Mouse (Mus musculus): ENCODE measurements around the gene Sec24a. TPM values are rescaled to one million over a fixed set of nuclear protein-coding genes. Genes with fewer than 3 reads are reported as not detected.
"Not testable (repeated sequence)": the region's sequence is repeated elsewhere in the genome, so short reads cannot be mapped to it uniquely, and the experiment has no call there.

Sec24a gene
- polyA plus RNA-seq, 1 experiment from 2014 or later, result 13.0 TPM

DNA sequence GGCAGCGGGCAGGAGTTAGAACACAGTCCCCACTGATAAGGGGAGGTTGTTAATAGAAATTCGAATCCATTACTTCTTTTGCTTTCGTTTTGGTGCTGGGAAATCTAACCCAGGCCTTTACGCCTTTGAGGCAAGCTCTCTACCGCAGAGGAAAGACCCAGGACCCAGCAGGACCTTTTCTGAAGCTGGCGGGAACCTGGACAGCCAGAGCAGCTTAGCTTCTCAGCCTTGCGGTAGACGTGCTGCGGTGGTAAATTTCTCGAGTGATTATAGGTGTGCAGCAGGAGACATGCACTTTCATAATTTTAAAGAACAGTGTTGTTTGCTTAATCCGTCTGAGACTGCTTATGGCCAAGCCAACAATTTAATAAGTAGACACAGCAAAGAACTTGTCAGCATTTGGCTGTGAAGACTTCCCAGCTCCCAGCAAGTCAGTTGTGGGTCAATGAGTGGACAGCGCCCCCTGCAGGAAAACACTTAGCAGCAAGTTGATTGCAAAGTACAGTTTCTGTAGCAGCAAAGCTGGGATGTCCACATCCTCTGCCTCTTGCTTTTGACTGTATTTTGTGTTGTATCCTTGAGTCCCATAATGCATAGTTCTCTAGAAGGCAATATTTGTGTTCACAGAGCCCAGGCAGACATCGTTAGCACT lies 82.0 kb downstream of the Sec24a start:
- WGBS, result 33% methylated on average over 13 of the region's 13 CpGs
- H3K4me3 ChIP-seq (ENCODE audit: low read depth, low read length), result no peak overlapping the region

GRCm38 (mm10) chr11:51679466-51679865 lies 84.0 kb downstream of the Sec24a start:
- 81% methylated on average over 3 of the region's 3 CpGs for WGBS
- DNase-seq (ENCODE audit: low spot score, missing footprints) (no peak), ATAC-seq (ENCODE audit: low FRiP score) (no peak)
- Histone ChIP-seq H3K9me3 (ENCODE audit: control insufficient read depth, low read length) (no peaks in the 10 kb centered on the region), H3K4me1 (ENCODE audit: control insufficient read depth, insufficient read depth, low read length) (no peaks in the 10 kb centered on the region), H3K27me3 (ENCODE audit: control insufficient read depth, insufficient read depth, low read length) (no peaks in the 10 kb centered on the region), H3K27ac (ENCODE audit: low read depth, low read length) (no peak overlapping the region), H3K4me3 (ENCODE audit: low read depth, low read length) (no peak overlapping the region), H3K9ac (ENCODE audit: low read length) (no peak overlapping the region), H3K4me2 (no peak overlapping the region), H3K36me3 (ENCODE audit: control insufficient read depth, insufficient read depth, low read length) (no peaks in the 10 kb centered on the region)

More for the DNA sequence above, 82.0 kb downstream of the Sec24a start:
- ATAC-seq (ENCODE audit: low FRiP score), result no peak
- no peaks in the 10 kb centered on the region for H3K9me3 ChIP-seq (ENCODE audit: control insufficient read depth, low read length)
- no peaks in the 10 kb centered on the region for H3K4me1 ChIP-seq (ENCODE audit: control insufficient read depth, insufficient read depth, low read length)
- H3K4me2 ChIP-seq, result no peak overlapping the region
- no peaks in the 10 kb centered on the region for H3K27me3 ChIP-seq (ENCODE audit: control insufficient read depth, insufficient read depth, low read length)
- DNase-seq (ENCODE audit: low spot score, missing footprints), result peak; percentile 95
- no peaks in the 10 kb centered on the region for H3K36me3 ChIP-seq (ENCODE audit: control insufficient read depth, insufficient read depth, low read length)
- H3K27ac ChIP-seq (ENCODE audit: low read depth, low read length), result no peak overlapping the region
- H3K9ac ChIP-seq (ENCODE audit: low read length), result no peak overlapping the region

GRCm38 (mm10) chr11:51677737-51678418 lies 85.6 kb downstream of the Sec24a start:
- 75% methylated on average over 6 of the region's 6 CpGs for WGBS
- ATAC-seq (ENCODE audit: low FRiP score) (no peak), DNase-seq (ENCODE audit: low spot score, missing footprints) (no peak)
- Histone ChIP-seq H3K9me3 (ENCODE audit: control insufficient read depth, low read length) (no peaks in the 10 kb centered on the region), H3K4me2 (no peak overlapping the region), H3K27ac (ENCODE audit: low read depth, low read length) (no peak overlapping the region), H3K27me3 (ENCODE audit: control insufficient read depth, insufficient read depth, low read length) (no peaks in the 10 kb centered on the region), H3K9ac (ENCODE audit: low read length) (no peak overlapping the region), H3K4me3 (ENCODE audit: low read depth, low read length) (no peak overlapping the region), H3K36me3 (ENCODE audit: control insufficient read depth, insufficient read depth, low read length) (no peaks in the 10 kb centered on the region), H3K4me1 (ENCODE audit: control insufficient read depth, insufficient read depth, low read length) (no peaks in the 10 kb centered on the region)

DNA sequence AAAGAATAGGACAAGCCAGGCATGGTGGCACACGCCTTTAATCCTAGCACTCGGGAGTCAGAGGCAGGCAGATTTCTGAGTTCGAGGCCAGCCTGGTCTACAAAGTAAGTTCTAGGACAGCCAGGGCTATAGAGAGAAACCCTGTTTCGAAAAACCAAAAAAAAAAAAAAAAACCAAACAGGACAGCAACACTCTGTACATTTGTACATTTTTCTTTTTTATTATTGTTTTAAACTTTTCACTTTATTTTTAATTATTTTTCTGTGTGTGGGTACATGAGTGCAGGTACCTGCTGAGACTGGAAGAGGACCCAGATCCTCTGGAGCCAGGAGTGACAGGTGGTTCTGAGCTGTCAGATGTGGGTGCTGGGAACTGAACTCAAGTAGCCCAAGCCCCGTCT lies 88.0 kb downstream of the Sec24a start:
- 77% methylated on average over 5 of the region's 5 CpGs for WGBS
- H3K4me2 ChIP-seq, result no peak overlapping the region
- no peak for ATAC-seq (ENCODE audit: low FRiP score)

DNA sequence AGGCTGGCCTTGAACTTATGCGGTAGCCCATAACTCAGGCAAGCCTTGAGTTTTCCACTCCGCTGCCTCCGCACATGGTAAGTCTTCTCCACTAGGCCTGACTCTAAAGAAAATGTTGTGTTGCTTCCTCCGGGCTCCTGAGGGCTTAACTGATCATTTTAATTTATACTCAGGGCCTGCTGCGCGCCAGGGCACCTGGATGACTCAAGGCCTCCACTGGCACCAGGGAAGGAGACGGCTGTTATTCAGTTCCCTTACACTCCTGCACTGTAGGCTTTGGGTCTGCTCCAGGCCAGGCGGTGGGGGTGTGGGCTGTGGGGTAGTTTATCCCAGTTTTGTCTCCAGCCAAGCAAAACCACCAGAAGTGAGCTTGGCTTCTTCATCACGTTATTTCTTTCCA lies 90.1 kb downstream of the Sec24a start:
- no peak for DNase-seq (ENCODE audit: low spot score, missing footprints)

More for the DNA sequence above, 88.0 kb downstream of the Sec24a start:
- no peak for DNase-seq (ENCODE audit: low spot score, missing footprints)
- no peaks in the 10 kb centered on the region for H3K4me1 ChIP-seq (ENCODE audit: control insufficient read depth, insufficient read depth, low read length)
- no peak overlapping the region for H3K27ac ChIP-seq (ENCODE audit: low read depth, low read length)
- H3K27me3 ChIP-seq (ENCODE audit: control insufficient read depth, insufficient read depth, low read length), result no peaks in the 10 kb centered on the region
- H3K9ac ChIP-seq (ENCODE audit: low read length), result no peak overlapping the region
- no peak overlapping the region for H3K4me3 ChIP-seq (ENCODE audit: low read depth, low read length)
- H3K9me3 ChIP-seq (ENCODE audit: control insufficient read depth, low read length), result no peaks in the 10 kb centered on the region
- H3K36me3 ChIP-seq (ENCODE audit: control insufficient read depth, insufficient read depth, low read length), result no peaks in the 10 kb centered on the region

GRCm38 (mm10) chr11:51671376-51671775 lies 92.1 kb downstream of the Sec24a start:
- no peak overlapping the region for H3K9ac ChIP-seq (ENCODE audit: low read length)
- H3K36me3 ChIP-seq (ENCODE audit: control insufficient read depth, insufficient read depth, low read length), result no peaks in the 10 kb centered on the region
- H3K9me3 ChIP-seq (ENCODE audit: control insufficient read depth, low read length), result no peaks in the 10 kb centered on the region
- no peak overlapping the region for H3K4me2 ChIP-seq
- WGBS, result 78% methylated on average over 2 of the region's 2 CpGs
- no peaks in the 10 kb centered on the region for H3K27me3 ChIP-seq (ENCODE audit: control insufficient read depth, insufficient read depth, low read length)
- no peak overlapping the region for H3K27ac ChIP-seq (ENCODE audit: low read depth, low read length)
- no peaks in the 10 kb centered on the region for H3K4me1 ChIP-seq (ENCODE audit: control insufficient read depth, insufficient read depth, low read length)
- no peak for ATAC-seq (ENCODE audit: low FRiP score)
- no peak overlapping the region for H3K4me3 ChIP-seq (ENCODE audit: low read depth, low read length)
- no peak for DNase-seq (ENCODE audit: low spot score, missing footprints)

More for the DNA sequence above, 90.1 kb downstream of the Sec24a start:
- ATAC-seq (ENCODE audit: low FRiP score), result no peak
- H3K4me2 ChIP-seq, result no peak overlapping the region
- no peaks in the 10 kb centered on the region for H3K27me3 ChIP-seq (ENCODE audit: control insufficient read depth, insufficient read depth, low read length)
- WGBS, result 83% methylated on average over 9 of the region's 9 CpGs
- no peaks in the 10 kb centered on the region for H3K9me3 ChIP-seq (ENCODE audit: control insufficient read depth, low read length)
- H3K4me1 ChIP-seq (ENCODE audit: control insufficient read depth, insufficient read depth, low read length), result no peaks in the 10 kb centered on the region
- no peak overlapping the region for H3K4me3 ChIP-seq (ENCODE audit: low read depth, low read length)
- H3K9ac ChIP-seq (ENCODE audit: low read length), result no peak overlapping the region
- no peak overlapping the region for H3K27ac ChIP-seq (ENCODE audit: low read depth, low read length)
- no peaks in the 10 kb centered on the region for H3K36me3 ChIP-seq (ENCODE audit: control insufficient read depth, insufficient read depth, low read length)

GRCm38 (mm10) chr11:51670846-51671245 lies 92.6 kb downstream of the Sec24a start:
- Histone ChIP-seq H3K27ac (ENCODE audit: low read depth, low read length) (no peak overlapping the region), H3K9me3 (ENCODE audit: control insufficient read depth, low read length) (no peaks in the 10 kb centered on the region), H3K4me1 (ENCODE audit: control insufficient read depth, insufficient read depth, low read length) (no peaks in the 10 kb centered on the region), H3K4me2 (no peak overlapping the region), H3K36me3 (ENCODE audit: control insufficient read depth, insufficient read depth, low read length) (no peaks in the 10 kb centered on the region), H3K9ac (ENCODE audit: low read length) (no peak overlapping the region), H3K27me3 (ENCODE audit: control insufficient read depth, insufficient read depth, low read length) (no peaks in the 10 kb centered on the region), H3K4me3 (ENCODE audit: low read depth, low read length) (no peak overlapping the region)
- DNase-seq (ENCODE audit: low spot score, missing footprints) (no peak), ATAC-seq (ENCODE audit: low FRiP score) (no peak)
- 96% methylated on average over 7 of the region's 7 CpGs for WGBS

GRCm38 (mm10) chr11:51664747-51665146 lies 98.7 kb downstream of the Sec24a start:
- not testable (repeated sequence) for H3K36me3 ChIP-seq (ENCODE audit: control insufficient read depth, insufficient read depth, low read length); H3K27me3 ChIP-seq (ENCODE audit: control insufficient read depth, insufficient read depth, low read length); ATAC-seq (ENCODE audit: low FRiP score); H3K27ac ChIP-seq (ENCODE audit: low read depth, low read length); H3K4me2 ChIP-seq; H3K9me3 ChIP-seq (ENCODE audit: control insufficient read depth, low read length); H3K4me1 ChIP-seq (ENCODE audit: control insufficient read depth, insufficient read depth, low read length); H3K9ac ChIP-seq (ENCODE audit: low read length); DNase-seq (ENCODE audit: low spot score, missing footprints); H3K4me3 ChIP-seq (ENCODE audit: low read depth, low read length)
- 91% methylated on average over 7 of the region's 7 CpGs for WGBS

DNA sequence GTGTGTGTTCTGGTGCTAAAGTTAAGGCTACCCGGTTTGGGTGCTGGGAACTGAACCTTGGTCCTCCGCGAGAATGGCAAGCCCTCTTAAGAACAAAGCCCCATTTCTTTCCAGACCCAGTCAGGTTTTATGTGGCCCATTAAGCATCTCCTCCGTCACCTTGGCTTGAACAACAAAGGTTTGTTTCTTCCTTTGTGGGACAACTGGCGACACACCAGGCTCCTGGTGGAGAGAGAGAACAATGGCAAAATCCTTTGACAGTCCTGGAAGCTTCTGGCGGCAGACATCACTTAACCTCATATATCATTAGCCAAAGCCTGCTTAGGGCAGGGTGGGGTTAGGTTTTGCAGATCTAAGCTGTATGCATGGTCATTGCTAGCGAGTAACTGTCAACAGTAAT lies 100.8 kb downstream of the Sec24a start:
- Histone ChIP-seq H3K36me3 (ENCODE audit: control insufficient read depth, insufficient read depth, low read length) (no peaks in the 10 kb centered on the region), H3K4me1 (ENCODE audit: control insufficient read depth, insufficient read depth, low read length) (no peaks in the 10 kb centered on the region), H3K4me2 (no peak overlapping the region), H3K4me3 (ENCODE audit: low read depth, low read length) (no peak overlapping the region), H3K27ac (ENCODE audit: low read depth, low read length) (no peak overlapping the region), H3K9me3 (ENCODE audit: control insufficient read depth, low read length) (no peaks in the 10 kb centered on the region), H3K27me3 (ENCODE audit: control insufficient read depth, insufficient read depth, low read length) (no peaks in the 10 kb centered on the region), H3K9ac (ENCODE audit: low read length) (no peak overlapping the region)
- DNase-seq (ENCODE audit: low spot score, missing footprints) (peak; percentile 33), ATAC-seq (ENCODE audit: low FRiP score) (no peak)
- 81% methylated on average over 7 of the region's 7 CpGs for WGBS

Data from midbrain, embryonic 11.5 days (tissue).